Mouse (Mus musculus): ENCODE results near the gene Gria4. TPM values are rescaled to one million over a fixed set of nuclear protein-coding genes. Genes with fewer than 3 reads are reported as not detected.

Gene Gria4
- polyA plus RNA-seq, 1 experiment from 2014 or later = 3.5 TPM

DNA sequence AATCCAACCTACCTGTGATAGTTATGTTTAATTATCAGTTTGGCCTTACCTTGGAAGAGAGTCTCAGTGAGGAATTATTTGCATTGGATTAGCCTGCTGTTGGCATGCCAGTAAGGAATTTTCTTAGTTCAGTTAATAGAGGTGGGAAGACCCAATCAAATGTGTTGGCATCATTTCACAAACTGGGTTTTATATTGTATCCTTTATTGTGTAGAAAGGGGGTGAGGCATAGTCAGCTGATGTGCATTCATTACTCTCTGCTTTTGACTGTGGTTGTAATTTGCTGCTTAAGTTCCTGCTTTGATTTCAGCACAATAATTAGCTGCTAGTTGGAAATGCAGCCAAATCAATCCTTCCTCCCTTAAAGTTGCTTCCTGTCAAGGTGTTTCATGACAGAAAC lies 83.7 kb downstream of the Gria4 start:
- H3K4me2 ChIP-seq (ENCODE audit: low read depth, low read length) = no peak overlapping the region
- no peaks in the 10 kb centered on the region for H3K4me1 ChIP-seq (ENCODE audit: control insufficient read depth, insufficient read depth, low read length)
- no peaks in the 10 kb centered on the region for H3K36me3 ChIP-seq (ENCODE audit: control insufficient read depth, insufficient read depth, low read length)
- no peak for ATAC-seq
- H3K27ac ChIP-seq (ENCODE audit: low read length) = no peak overlapping the region
- no peak overlapping the region for H3K9ac ChIP-seq (ENCODE audit: low read depth, low read length)
- no peak overlapping the region for H3K4me3 ChIP-seq (ENCODE audit: low read length)
- H3K9me3 ChIP-seq (ENCODE audit: control insufficient read depth, low read length) = no peaks in the 10 kb centered on the region
- H3K27me3 ChIP-seq (replicated peaks; ENCODE audit: control insufficient read depth, insufficient read depth, low read length) = no peaks in the 10 kb centered on the region

DNA sequence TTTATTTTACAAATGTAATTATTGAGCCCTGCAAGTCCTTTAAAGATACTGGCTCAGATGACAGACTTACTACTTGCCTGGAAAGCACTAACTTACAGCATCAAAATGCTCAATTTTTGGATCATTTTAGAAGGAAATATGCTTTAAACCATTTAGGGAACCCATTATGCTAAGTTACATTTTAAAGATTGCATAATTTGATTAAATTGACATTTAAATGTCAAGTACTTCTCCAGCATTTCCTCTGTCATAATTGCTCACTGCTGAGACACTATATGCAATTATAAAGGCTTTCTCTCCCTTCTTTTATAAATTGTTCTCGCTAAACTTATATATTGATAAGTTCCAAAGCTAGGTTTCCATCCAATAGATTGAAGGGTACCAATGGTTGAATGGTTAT lies 108.9 kb downstream of the Gria4 start:
- H3K4me3 ChIP-seq (ENCODE audit: low read length) = no peak overlapping the region
- no peak for ATAC-seq
- H3K27me3 ChIP-seq (replicated peaks; ENCODE audit: control insufficient read depth, insufficient read depth, low read length) = no peaks in the 10 kb centered on the region
- H3K27ac ChIP-seq (ENCODE audit: low read length) = no peak overlapping the region
- H3K4me2 ChIP-seq (ENCODE audit: low read depth, low read length) = no peak overlapping the region
- H3K9me3 ChIP-seq (ENCODE audit: control insufficient read depth, low read length) = no peaks in the 10 kb centered on the region
- H3K4me1 ChIP-seq (ENCODE audit: control insufficient read depth, insufficient read depth, low read length) = no peaks in the 10 kb centered on the region
- no peaks in the 10 kb centered on the region for H3K36me3 ChIP-seq (ENCODE audit: control insufficient read depth, insufficient read depth, low read length)
- WGBS = 85% methylated on average over 1 of the region's 1 CpGs
- no peak overlapping the region for H3K9ac ChIP-seq (ENCODE audit: low read depth, low read length)

GRCm38 (mm10) chr9:4680244-4680643 lies 115.8 kb downstream of the Gria4 start:
- 79% methylated on average over 2 of the region's 2 CpGs for WGBS

GRCm38 (mm10) chr9:4679099-4679498 lies 116.9 kb downstream of the Gria4 start:
- Histone ChIP-seq H3K4me1 (ENCODE audit: control insufficient read depth, insufficient read depth, low read length) (no peaks in the 10 kb centered on the region), H3K36me3 (ENCODE audit: control insufficient read depth, insufficient read depth, low read length) (no peaks in the 10 kb centered on the region), H3K4me2 (ENCODE audit: low read depth, low read length) (no peak overlapping the region), H3K9me3 (ENCODE audit: control insufficient read depth, low read length) (no peaks in the 10 kb centered on the region), H3K27ac (ENCODE audit: low read length) (no peak overlapping the region), H3K4me3 (ENCODE audit: low read length) (no peak overlapping the region), H3K27me3 (replicated peaks; ENCODE audit: control insufficient read depth, insufficient read depth, low read length) (no peaks in the 10 kb centered on the region), H3K9ac (ENCODE audit: low read depth, low read length) (no peak overlapping the region)
- no peak for ATAC-seq
- WGBS = 72% methylated on average over 1 of the region's 1 CpGs

More at GRCm38 (mm10) chr9:4680244-4680643, 115.8 kb downstream of the Gria4 start:
- Histone ChIP-seq H3K27me3 (replicated peaks; ENCODE audit: control insufficient read depth, insufficient read depth, low read length) (no peaks in the 10 kb centered on the region), H3K4me3 (ENCODE audit: low read length) (no peak overlapping the region), H3K9me3 (ENCODE audit: control insufficient read depth, low read length) (no peaks in the 10 kb centered on the region), H3K9ac (ENCODE audit: low read depth, low read length) (no peak overlapping the region), H3K27ac (ENCODE audit: low read length) (no peak overlapping the region), H3K36me3 (ENCODE audit: control insufficient read depth, insufficient read depth, low read length) (no peaks in the 10 kb centered on the region), H3K4me2 (ENCODE audit: low read depth, low read length) (no peak overlapping the region), H3K4me1 (ENCODE audit: control insufficient read depth, insufficient read depth, low read length) (no peaks in the 10 kb centered on the region)
- ATAC-seq = no peak

GRCm38 (mm10) chr9:4665691-4666090 lies 130.3 kb downstream of the Gria4 start:
- ATAC-seq = no peak
- no peaks in the 10 kb centered on the region for H3K27me3 ChIP-seq (replicated peaks; ENCODE audit: control insufficient read depth, insufficient read depth, low read length)
- no peaks in the 10 kb centered on the region for H3K4me1 ChIP-seq (ENCODE audit: control insufficient read depth, insufficient read depth, low read length)
- no peak overlapping the region for H3K27ac ChIP-seq (ENCODE audit: low read length)
- no peaks in the 10 kb centered on the region for H3K9me3 ChIP-seq (ENCODE audit: control insufficient read depth, low read length)
- no peaks in the 10 kb centered on the region for H3K36me3 ChIP-seq (ENCODE audit: control insufficient read depth, insufficient read depth, low read length)
- no peak overlapping the region for H3K9ac ChIP-seq (ENCODE audit: low read depth, low read length)
- H3K4me3 ChIP-seq (ENCODE audit: low read length) = no peak overlapping the region
- H3K4me2 ChIP-seq (ENCODE audit: low read depth, low read length) = no peak overlapping the region
- 67% methylated on average over 2 of the region's 2 CpGs for WGBS

GRCm38 (mm10) chr9:4662421-4662820 lies 133.6 kb downstream of the Gria4 start:
- Histone ChIP-seq H3K27me3 (replicated peaks; ENCODE audit: control insufficient read depth, insufficient read depth, low read length) (no peaks in the 10 kb centered on the region), H3K4me1 (ENCODE audit: control insufficient read depth, insufficient read depth, low read length) (no peaks in the 10 kb centered on the region), H3K27ac (ENCODE audit: low read length) (no peak overlapping the region), H3K4me2 (ENCODE audit: low read depth, low read length) (no peak overlapping the region), H3K36me3 (ENCODE audit: control insufficient read depth, insufficient read depth, low read length) (no peaks in the 10 kb centered on the region), H3K4me3 (ENCODE audit: low read length) (no peak overlapping the region), H3K9me3 (ENCODE audit: control insufficient read depth, low read length) (no peaks in the 10 kb centered on the region), H3K9ac (ENCODE audit: low read depth, low read length) (no peak overlapping the region)
- ATAC-seq = no peak
- WGBS = 60% methylated on average over 1 of the region's 1 CpGs

DNA sequence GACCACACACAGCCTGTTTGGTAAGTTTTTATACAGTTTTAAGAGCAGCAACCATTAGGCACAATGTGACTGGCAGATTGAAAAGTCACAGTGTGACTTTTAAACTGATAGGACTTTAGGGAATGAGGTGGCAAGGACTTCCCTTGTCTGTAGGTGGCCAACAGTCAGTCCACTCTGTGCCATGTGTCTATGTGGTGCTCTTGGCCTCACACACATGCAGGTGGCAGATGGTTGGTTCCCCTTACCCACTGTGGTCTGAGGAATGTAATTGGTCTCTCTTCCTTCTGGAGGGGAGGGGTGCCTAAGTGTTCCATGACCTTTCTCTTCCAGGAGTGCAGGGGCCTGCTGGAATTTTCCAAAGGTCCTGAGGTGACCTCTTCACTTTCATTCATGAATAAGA lies 137.1 kb downstream of the Gria4 start:
- Histone ChIP-seq H3K4me1 (ENCODE audit: control insufficient read depth, insufficient read depth, low read length) (no peaks in the 10 kb centered on the region), H3K9ac (ENCODE audit: low read depth, low read length) (no peak overlapping the region), H3K27ac (ENCODE audit: low read length) (no peak overlapping the region), H3K9me3 (ENCODE audit: control insufficient read depth, low read length) (no peaks in the 10 kb centered on the region), H3K4me3 (ENCODE audit: low read length) (no peak overlapping the region), H3K27me3 (replicated peaks; ENCODE audit: control insufficient read depth, insufficient read depth, low read length) (no peaks in the 10 kb centered on the region), H3K4me2 (ENCODE audit: low read depth, low read length) (no peak overlapping the region), H3K36me3 (ENCODE audit: control insufficient read depth, insufficient read depth, low read length) (no peaks in the 10 kb centered on the region)
- no peak for ATAC-seq

DNA sequence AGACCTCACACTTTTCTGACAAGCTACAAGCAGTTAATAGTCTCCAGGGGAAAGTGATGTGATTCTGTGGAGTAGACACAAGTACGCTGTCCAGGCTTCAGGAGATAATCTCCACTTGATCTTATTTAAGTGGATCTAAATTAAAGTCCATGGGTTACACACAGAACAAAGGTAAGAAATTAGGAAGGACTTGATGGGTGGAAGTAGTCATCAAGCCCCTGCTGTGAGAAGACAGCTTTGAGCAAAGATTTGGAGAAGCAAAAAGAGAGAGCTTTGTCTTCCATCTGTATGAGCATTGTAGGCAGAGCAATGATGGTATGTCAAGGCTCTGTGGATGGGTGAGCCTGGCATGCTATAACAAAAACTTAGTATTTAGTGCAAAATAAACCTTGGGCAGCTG lies 141.7 kb downstream of the Gria4 start:
- Histone ChIP-seq H3K36me3 (ENCODE audit: control insufficient read depth, insufficient read depth, low read length) (no peaks in the 10 kb centered on the region), H3K27me3 (replicated peaks; ENCODE audit: control insufficient read depth, insufficient read depth, low read length) (no peaks in the 10 kb centered on the region)
- 83% methylated on average over 1 of the region's 1 CpGs for WGBS

GRCm38 (mm10) chr9:4639192-4639900 lies 156.7 kb downstream of the Gria4 start:
- Histone ChIP-seq H3K9ac (ENCODE audit: low read depth, low read length) (no peak overlapping the region), H3K27me3 (replicated peaks; ENCODE audit: control insufficient read depth, insufficient read depth, low read length) (no peaks in the 10 kb centered on the region), H3K36me3 (ENCODE audit: control insufficient read depth, insufficient read depth, low read length) (no peaks in the 10 kb centered on the region), H3K9me3 (ENCODE audit: control insufficient read depth, low read length) (no peaks in the 10 kb centered on the region), H3K4me2 (ENCODE audit: low read depth, low read length) (no peak overlapping the region), H3K4me1 (ENCODE audit: control insufficient read depth, insufficient read depth, low read length) (no peaks in the 10 kb centered on the region), H3K27ac (ENCODE audit: low read length) (no peak overlapping the region), H3K4me3 (ENCODE audit: low read length) (no peak overlapping the region)
- ATAC-seq = no peak
- WGBS = 66% methylated on average over 2 of the region's 2 CpGs

More for the DNA sequence above, 141.7 kb downstream of the Gria4 start:
- Histone ChIP-seq H3K9ac (ENCODE audit: low read depth, low read length) (no peak overlapping the region), H3K4me3 (ENCODE audit: low read length) (no peak overlapping the region), H3K9me3 (ENCODE audit: control insufficient read depth, low read length) (no peaks in the 10 kb centered on the region), H3K4me1 (ENCODE audit: control insufficient read depth, insufficient read depth, low read length) (no peaks in the 10 kb centered on the region), H3K4me2 (ENCODE audit: low read depth, low read length) (no peak overlapping the region), H3K27ac (ENCODE audit: low read length) (no peak overlapping the region)
- no peak for ATAC-seq

DNA sequence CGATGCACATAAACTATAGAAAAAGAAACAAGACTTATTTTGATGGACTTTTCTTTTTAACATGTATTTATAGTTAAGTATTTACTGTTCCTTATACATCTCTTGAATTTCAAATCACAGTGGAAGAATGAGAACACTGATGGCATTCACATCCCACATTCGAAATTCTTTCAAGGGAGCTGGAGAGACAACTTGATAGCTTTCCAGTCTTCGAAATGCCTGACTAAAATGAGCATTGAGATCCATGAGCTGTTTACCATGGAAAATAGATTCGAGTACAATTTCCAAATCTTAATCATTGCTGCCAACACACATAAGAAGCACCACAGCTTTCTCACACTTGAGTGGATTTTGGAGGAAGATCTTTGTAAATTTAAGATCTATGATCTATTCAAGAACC lies 164.1 kb downstream of the Gria4 start:
- Histone ChIP-seq H3K27me3 (replicated peaks; ENCODE audit: control insufficient read depth, insufficient read depth, low read length) (no peaks in the 10 kb centered on the region), H3K9me3 (ENCODE audit: control insufficient read depth, low read length) (no peaks in the 10 kb centered on the region), H3K9ac (ENCODE audit: low read depth, low read length) (no peak overlapping the region), H3K36me3 (ENCODE audit: control insufficient read depth, insufficient read depth, low read length) (no peaks in the 10 kb centered on the region), H3K4me1 (ENCODE audit: control insufficient read depth, insufficient read depth, low read length) (no peaks in the 10 kb centered on the region), H3K27ac (ENCODE audit: low read length) (no peak overlapping the region), H3K4me3 (ENCODE audit: low read length) (no peak overlapping the region), H3K4me2 (ENCODE audit: low read depth, low read length) (no peak overlapping the region)
- 78% methylated on average over 4 of the region's 4 CpGs for WGBS
- no peak for ATAC-seq
